Mouse (Mus musculus) CH12.LX (cell line): ENCODE measurements around the gene Gm14085. TPM values are rescaled to one million over a fixed set of nuclear protein-coding genes. Genes with fewer than 3 reads are reported as not detected.
"Not testable (repeated sequence)": the region's sequence is repeated elsewhere in the genome, so short reads cannot be mapped to it uniquely, and the experiment has no call there.

Experiments
- DNase-seq: peaks from one replicate; pipeline ENCODE4 v3.0.0-alpha.2; 2013; ENCODE audit errors: extremely low read depth
- H3K27ac ChIP-seq: 2 replicates; pipeline ENCODE4 v1.5.1; 2012; ENCODE audit warnings: low read depth, mild to moderate bottlenecking, control low read depth, moderate library complexity; ENCODE audit not compliant: insufficient read depth
- H3K27me3 ChIP-seq: replicated peaks from 2 replicates; pipeline ENCODE3; 2012; ENCODE audit warnings: inconsistent platforms
- H3K36me3 ChIP-seq, 2 experiments: replicated peaks in 1 of 2; 2 replicates each; pipeline versions ENCODE3 to v1.6.1; 2012; ENCODE audit warnings: inconsistent platforms in 1 of 2, low read length in 1 of 2, mild to moderate bottlenecking in 1 of 2, mixed read lengths in 1 of 2, moderate library complexity in 1 of 2; ENCODE audit not compliant: control insufficient read depth in 1 of 2, insufficient read depth in 1 of 2
- H3K4me1 ChIP-seq, 2 experiments: 2 replicates each; pipeline ENCODE4 v1.6.1; 2012; ENCODE audit warnings: inconsistent platforms in 1 of 2, moderate library complexity in 1 of 2; ENCODE audit not compliant: insufficient read depth in 2 of 2, control insufficient read depth in 1 of 2
- H3K4me2 ChIP-seq: 2 replicates; pipeline ENCODE4 v1.6.1; 2012; ENCODE audit warnings: low read depth, mild to moderate bottlenecking, control low read depth; ENCODE audit not compliant: poor library complexity, insufficient read depth, severe bottlenecking
- H3K4me3 ChIP-seq, 3 experiments: fragments of 150-350 bp in 1 of 3; sonication (generic) in 1 of 3; replicated peaks in 1 of 3; 2 replicates each; pipeline versions ENCODE3 to v1.5.1; 2011 to 2012; ENCODE audit warnings: low read depth in 2 of 3, low read length in 2 of 3, mild to moderate bottlenecking in 2 of 3, moderate library complexity in 2 of 3, control low read depth in 1 of 3, improper control_type of control experiment in 1 of 3, inconsistent platforms in 1 of 3, mixed read lengths in 1 of 3; ENCODE audit not compliant: poor library complexity in 1 of 3
- H3K79me2 ChIP-seq: replicated peaks from 2 replicates; pipeline ENCODE4 v1.6.1; 2012; ENCODE audit warnings: mild to moderate bottlenecking, moderate library complexity; ENCODE audit not compliant: control insufficient read depth, poor library complexity, insufficient read depth, severe bottlenecking; ENCODE audit errors: extremely low read depth
- H3K9ac ChIP-seq: 2 replicates; pipeline ENCODE4 v1.6.1; 2012; ENCODE audit warnings: low read depth, mild to moderate bottlenecking, control low read depth, moderate library complexity; ENCODE audit not compliant: insufficient read depth
- H3K9me3 ChIP-seq: replicated peaks from 2 replicates; pipeline ENCODE3; 2012; ENCODE audit warnings: low read length, inconsistent platforms, mixed read lengths
- BHLHE40 ChIP-seq: IDR thresholded peaks from 2 replicates; pipeline ENCODE4 v1.6.1; 2011; ENCODE audit warnings: mild to moderate bottlenecking, low read depth, low read length, improper control_type of control experiment
- CTCF ChIP-seq, 2 experiments: IDR thresholded peaks in 1 of 2; conservative IDR thresholded peaks in 1 of 2; 2 replicates each; pipeline ENCODE4 v1.5.1; 2011 to 2012; ENCODE audit warnings: low read depth in 2 of 2, low read length in 2 of 2, improper control_type of control experiment in 1 of 2, inconsistent platforms in 1 of 2, mild to moderate bottlenecking in 1 of 2, moderate library complexity in 1 of 2
- EP300 ChIP-seq: IDR thresholded peaks from 2 replicates; pipeline ENCODE4 v1.6.1; 2011; ENCODE audit warnings: low read length, improper control_type of control experiment
- JUND ChIP-seq: conservative IDR thresholded peaks from 2 replicates; pipeline ENCODE4 v1.6.1; 2011; ENCODE audit warnings: low read depth, low read length, improper control_type of control experiment
- MEF2A ChIP-seq: IDR thresholded peaks from 2 replicates; pipeline ENCODE4 v1.6.1; 2014; ENCODE audit warnings: low read depth, mild to moderate bottlenecking, inconsistent platforms, low read length, improper control_type of control experiment, borderline replicate concordance
- MXI1 ChIP-seq: IDR thresholded peaks from 2 replicates; pipeline ENCODE4 v1.6.1; 2011; ENCODE audit warnings: mild to moderate bottlenecking, low read depth, low read length, improper control_type of control experiment
- dilution Hi-C: fragments of 300-500 bp; cut with MboI; formaldehyde crosslinking; loops from 2 replicates; pipeline ENCODE4 v1.14.3; 2020; ENCODE audit warnings: low sequenced_read_pairs; ENCODE audit not compliant: extremely low pct_unique_long_range_greater_than_20kb, extremely low pct_ligation_motif_present
- in situ Hi-C: fragments of 300-500 bp; cut with MboI; formaldehyde crosslinking; loops from 3 replicates; pipeline ENCODE4 v1.14.3; 2019; ENCODE audit warnings: low sequenced_read_pairs, low pct_ligation_motif_present, low pct_unique_long_range_greater_than_20kb, mixed read lengths
- polyA plus RNA-seq: library from polyadenylated mRNA; unstranded; fragments of >175 nt; gene quantifications from 2 replicates; pipeline ENCODE4 v1.2.1, GENCODE M21; 2012; ENCODE audit warnings: low read depth; ENCODE audit not compliant: insufficient read length
- total RNA-seq, 2 experiments: library from RNA; depleted of rRNA; stranded (reverse); fragments of 300-350 nt in 1 of 2; fragments of >200 nt in 1 of 2; gene quantifications; 2 replicates each; pipeline ENCODE4 v1.2.3; 2012 to 2014

Gene Gm14085
- total and polyA plus RNA-seq, 3 experiments = 0.24 TPM; not detected in 2

GRCm38 (mm10) chr2:122469221-122469620, 15.5 kb upstream of the Gm14085 start:
- Histone ChIP-seq H3K4me1 (peaks cover 5 to 8% of the 10 kb centered on the region in 2 experiments), H3K36me3 (no peaks in the 10 kb centered on the region), H3K9me3 (no peaks in the 10 kb centered on the region), H3K4me2 (0 out of 2 replicates have a peak overlapping the region, but pooled peaks have one; percentile 16), H3K79me2 (no peaks in the 10 kb centered on the region), H3K27ac (no peak overlapping the region), H3K4me3 (no peak overlapping the region), H3K27me3 (no peaks in the 10 kb centered on the region), H3K9ac (no peak overlapping the region)
- dilution Hi-C loops (no loop called here), in situ Hi-C loops (no loop called here)
- no peak for DNase-seq
- TF ChIP-seq JUND = no peak
- no peak for TF ChIP-seq BHLHE40

GRCm38 (mm10) chr2:122476585-122476984, 8.2 kb upstream of the Gm14085 start:
- H3K4me1 ChIP-seq = peaks cover 0 to 2% of the 10 kb centered on the region in 2 experiments; a peak in 1 of 4 replicates
- TF ChIP-seq EP300 = no peak
- TF ChIP-seq MXI1 = no peak
- no peak for TF ChIP-seq MEF2A
- TF ChIP-seq CTCF (conservative IDR thresholded peaks at IDR 0.05 in 1 of 2, IDR thresholded peaks at IDR 0.05 in 1 of 2; ENCODE audit: low read depth in 2 of 2, low read length in 2 of 2) = no peak
- no peak overlapping the region for H3K27ac ChIP-seq
- DNase-seq = no peak
- H3K79me2 ChIP-seq = no peaks in the 10 kb centered on the region
- in situ Hi-C loops = no loop called here
- H3K27me3 ChIP-seq = no peaks in the 10 kb centered on the region
- H3K9me3 ChIP-seq = no peaks in the 10 kb centered on the region
- no peaks in the 10 kb centered on the region for H3K36me3 ChIP-seq
- no peak overlapping the region for H3K9ac ChIP-seq
- H3K4me3 ChIP-seq = no peak overlapping the region
- dilution Hi-C loops = no loop called here
- no peak overlapping the region for H3K4me2 ChIP-seq

- H3K9me3 ChIP-seq, H3K27ac ChIP-seq, in situ Hi-C loops, H3K4me1 ChIP-seq, H3K27me3 ChIP-seq, H3K4me2 ChIP-seq, H3K79me2 ChIP-seq, H3K9ac ChIP-seq, dilution Hi-C loops, H3K4me3 ChIP-seq, DNase-seq, H3K36me3 ChIP-seq: not testable (repeated sequence)
Measured at GRCm38 (mm10) chr2:122483787-122484186, 954 bp upstream of the Gm14085 start.

GRCm38 (mm10) chr2:122485654-122486053, 913 bp downstream of the Gm14085 start:
- DNase-seq, H3K4me2 ChIP-seq, H3K9ac ChIP-seq, H3K4me1 ChIP-seq, H3K27me3 ChIP-seq, H3K36me3 ChIP-seq, H3K4me3 ChIP-seq, in situ Hi-C loops, dilution Hi-C loops, H3K27ac ChIP-seq, H3K79me2 ChIP-seq, H3K9me3 ChIP-seq: not testable (repeated sequence)

- in situ Hi-C loops, H3K4me2 ChIP-seq, H3K9ac ChIP-seq, H3K4me3 ChIP-seq, H3K27ac ChIP-seq, dilution Hi-C loops, DNase-seq, H3K36me3 ChIP-seq, H3K79me2 ChIP-seq, H3K27me3 ChIP-seq, H3K4me1 ChIP-seq, H3K9me3 ChIP-seq: not testable (repeated sequence)
Measured at GRCm38 (mm10) chr2:122486122-122486521, 1.4 kb downstream of the Gm14085 start.
